Mouse (Mus musculus): ENCODE results near the gene 4930595D18Rik. TPM values are rescaled to one million over a fixed set of nuclear protein-coding genes. Genes with fewer than 3 reads are reported as not detected.

The 4930595D18Rik gene
- total and polyA plus RNA-seq, 3 experiments: 0.35 TPM; not detected in 2

DNA sequence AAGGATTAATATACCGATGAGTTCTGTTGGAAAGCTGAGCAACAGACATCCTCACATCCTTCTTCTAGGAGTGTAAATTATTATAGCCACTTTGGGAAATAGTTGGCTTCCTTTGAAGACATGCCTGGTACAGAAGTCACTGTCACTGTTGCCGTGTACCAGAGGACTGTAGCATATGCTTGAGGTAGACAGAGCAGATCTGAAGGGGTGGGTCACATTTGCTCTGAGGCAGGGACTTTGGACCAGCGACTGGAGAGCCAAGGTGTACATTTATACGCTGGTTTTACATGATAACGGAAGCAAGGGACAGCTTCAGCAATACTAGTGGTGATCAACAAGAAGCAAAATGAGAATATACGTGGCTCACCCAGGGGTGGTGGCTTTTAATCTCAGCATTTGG, 34.6 kb upstream of the 4930595D18Rik start:
- Histone ChIP-seq H3K4me1 (ENCODE audit: control insufficient read depth in 1 of 2, insufficient read depth in 2 of 2, low read length in 2 of 2) (no peaks in the 10 kb centered on the region), H3K4me3 (ENCODE audit: control insufficient read depth in 1 of 2, insufficient read depth in 1 of 2, low read depth in 2 of 2, low read length in 2 of 2) (no peak overlapping the region), H3K27ac (ENCODE audit: control insufficient read depth, low read depth, low read length) (no peak overlapping the region), H3K9ac (ENCODE audit: control insufficient read depth, low read depth, low read length, poor library complexity, severe bottlenecking) (no peak overlapping the region), H3K9me3 (replicated peaks; ENCODE audit: insufficient read depth, low read length) (no peaks in the 10 kb centered on the region), H3K36me3 (ENCODE audit: control insufficient read depth in 1 of 2, insufficient read depth in 2 of 2, low read length in 2 of 2) (peaks cover 0 to 18% of the 10 kb centered on the region in 2 experiments; a peak in 2 of 4 replicates), H3K27me3 (ENCODE audit: control insufficient read depth in 1 of 2, insufficient read depth in 2 of 2, low read length in 2 of 2) (no peaks in the 10 kb centered on the region), H3K79me2 (ENCODE audit: control insufficient read depth, insufficient read depth, low read length, poor library complexity) (peaks cover 3% of the 10 kb centered on the region; the same call in 1 of the 2 replicates)
- no peak for TF ChIP-seq NRF1 (IDR thresholded peaks at IDR 0.05; ENCODE audit: insufficient read depth, low read depth, low read length, poor library complexity, severe bottlenecking)
- no peak for TF ChIP-seq EP300 (IDR thresholded peaks at IDR 0.05; ENCODE audit: low read depth in 1 of 2, low read length in 2 of 2)
- no peak for TF ChIP-seq ETS1 (IDR thresholded peaks at IDR 0.05; ENCODE audit: low read depth, low read length)
- no peak for TF ChIP-seq ZC3H11A (IDR thresholded peaks at IDR 0.05; ENCODE audit: low read depth, low read length)
- no peak for TF ChIP-seq SIN3A (IDR thresholded peaks at IDR 0.05; ENCODE audit: low read length)
- no peak for TF ChIP-seq TCF12 (IDR thresholded peaks at IDR 0.05; ENCODE audit: low read depth, low read length)
- DNase-seq (ENCODE audit: low read depth, low spot score): no peak

DNA sequence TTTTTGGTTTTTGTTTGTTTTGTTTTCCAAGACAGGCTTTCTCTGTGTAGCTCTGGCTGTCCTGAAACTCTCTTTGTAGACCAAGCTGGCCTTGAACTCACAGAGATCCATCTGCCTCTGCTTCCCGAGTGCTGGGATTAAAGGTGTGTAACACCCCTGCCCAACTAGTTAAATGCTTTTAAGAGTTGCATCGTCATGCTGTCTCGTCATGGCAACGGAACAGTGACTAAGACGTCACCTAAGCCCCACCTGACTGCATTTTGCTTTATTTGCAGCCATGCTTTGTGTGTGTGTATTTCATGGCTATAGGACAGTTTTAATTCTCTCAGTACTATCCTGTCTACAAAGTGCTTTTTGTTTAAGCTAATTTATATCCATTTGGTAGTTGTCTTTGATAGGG, 27.4 kb upstream of the 4930595D18Rik start:
- Histone ChIP-seq H3K27ac (ENCODE audit: control insufficient read depth, low read depth, low read length) (no peak overlapping the region), H3K79me2 (ENCODE audit: control insufficient read depth, insufficient read depth, low read length, poor library complexity) (peaks cover 8% of the 10 kb centered on the region; the same call in 1 of the 2 replicates), H3K9me3 (replicated peaks; ENCODE audit: insufficient read depth, low read length) (no peaks in the 10 kb centered on the region), H3K9ac (ENCODE audit: control insufficient read depth, low read depth, low read length, poor library complexity, severe bottlenecking) (no peak overlapping the region), H3K27me3 (ENCODE audit: control insufficient read depth in 1 of 2, insufficient read depth in 2 of 2, low read length in 2 of 2) (no peaks in the 10 kb centered on the region), H3K36me3 (ENCODE audit: control insufficient read depth in 1 of 2, insufficient read depth in 2 of 2, low read length in 2 of 2) (peaks cover 0 to 11% of the 10 kb centered on the region in 2 experiments; a peak in 2 of 4 replicates), H3K4me1 (ENCODE audit: control insufficient read depth in 1 of 2, insufficient read depth in 2 of 2, low read length in 2 of 2) (no peaks in the 10 kb centered on the region), H3K4me3 (ENCODE audit: control insufficient read depth in 1 of 2, insufficient read depth in 1 of 2, low read depth in 2 of 2, low read length in 2 of 2) (no peak overlapping the region)
- TF ChIP-seq KAT2A (conservative IDR thresholded peaks at IDR 0.05; ENCODE audit: low read depth, low read length) (no peak), NRF1 (IDR thresholded peaks at IDR 0.05; ENCODE audit: insufficient read depth, low read depth, low read length, poor library complexity, severe bottlenecking) (no peak), CTCF (IDR thresholded peaks at IDR 0.05 in 2 of 3, conservative IDR thresholded peaks at IDR 0.05 in 1 of 3; ENCODE audit: control insufficient read depth in 1 of 3, insufficient read depth in 1 of 3, low read depth in 2 of 3, low read length in 3 of 3, poor library complexity in 1 of 3, severe bottlenecking in 1 of 3) (no peak), BHLHE40 (IDR thresholded peaks at IDR 0.05; ENCODE audit: borderline replicate concordance, low read depth, low read length) (no peak), TAL1 (IDR thresholded peaks at IDR 0.05; ENCODE audit: low read length) (no peak), MXI1 (IDR thresholded peaks at IDR 0.05; ENCODE audit: low read depth, low read length) (no peak), POLR2AphosphoS5 (IDR thresholded peaks at IDR 0.05; ENCODE audit: borderline replicate concordance, low read depth, low read length) (no peak), ELF1 (IDR thresholded peaks at IDR 0.05; ENCODE audit: low read depth, low read length) (no peak), E2F4 (IDR thresholded peaks at IDR 0.05; ENCODE audit: borderline replicate concordance, low read depth, low read length) (no peak), NELFE (IDR thresholded peaks at IDR 0.05; ENCODE audit: low read depth, low read length) (no peak), TBP (IDR thresholded peaks at IDR 0.05; ENCODE audit: low read depth, low read length) (no peak), USF1 (IDR thresholded peaks at IDR 0.05; ENCODE audit: low read depth, low read length) (no peak), RAD21 (IDR thresholded peaks at IDR 0.05; ENCODE audit: low read depth, low read length) (no peak), POLR2A (IDR thresholded peaks at IDR 0.05; ENCODE audit: control insufficient read depth in 1 of 2, insufficient read depth in 1 of 2, low read depth in 1 of 2, low read length in 2 of 2, poor library complexity in 1 of 2) (no peak), ZKSCAN1 (IDR thresholded peaks at IDR 0.05; ENCODE audit: low read depth, low read length) (no peak), ZMIZ1 (IDR thresholded peaks at IDR 0.05; ENCODE audit: low read depth, low read length) (no peak), MYB (IDR thresholded peaks at IDR 0.05; ENCODE audit: low read depth, low read length) (no peak), UBTF (IDR thresholded peaks at IDR 0.05; ENCODE audit: borderline replicate concordance, insufficient read depth, low read depth, low read length) (no peak)
- DNase-seq (ENCODE audit: low read depth, low spot score): no peak

All from MEL (cell line).